Mouse (Mus musculus): ENCODE measurements around the gene Rdh9.
A peak's percentile ranks its signal among the peaks of the same experiment; 100 is the strongest.

Rdh9 gene

DNA sequence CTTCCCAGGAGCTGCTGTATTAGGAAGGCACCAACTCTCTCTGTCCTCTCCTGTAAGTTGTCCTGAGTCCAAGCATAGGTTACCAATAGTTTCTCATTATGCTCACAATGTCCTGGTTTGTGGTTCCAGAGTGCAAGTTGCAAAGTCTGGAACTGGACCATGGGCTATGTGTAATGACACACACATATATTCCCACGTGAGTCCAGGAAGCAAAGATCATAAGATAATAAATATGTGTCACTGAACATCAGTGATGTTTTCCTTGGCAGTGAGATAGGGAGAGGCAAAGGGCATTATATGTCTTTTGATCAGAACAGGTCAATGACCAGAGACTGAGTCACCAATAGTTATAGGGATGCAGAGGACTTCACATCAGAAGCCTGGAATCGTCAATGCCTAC, at the start of gene Rdh9:
Gene Rdh9 (plus strand): TSS at position 376 of the 400 bp plus-strand sequence.
- DNase-seq (ENCODE audit: low read depth, low spot score) = no peak

DNA sequence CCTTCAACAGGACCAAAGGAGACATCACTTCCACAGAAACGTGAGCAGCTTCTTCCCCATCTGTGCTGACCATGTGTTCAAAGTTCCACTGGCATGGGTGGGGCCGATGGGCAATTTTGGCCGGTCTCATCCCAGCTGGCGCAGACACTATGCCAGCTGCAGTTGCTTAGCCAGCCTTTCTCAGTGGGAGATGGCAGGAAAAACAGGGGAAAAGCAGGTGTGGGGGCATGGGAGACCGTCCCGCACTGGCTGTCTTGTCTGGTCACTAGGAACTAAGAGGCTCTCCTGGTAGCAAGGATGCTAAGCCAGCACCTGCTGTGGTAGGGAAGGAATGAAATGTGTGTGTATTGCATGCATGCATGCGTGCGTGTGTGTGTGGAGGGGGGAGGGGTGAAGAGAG, 47.7 kb upstream of the Rdh9 start:
- DNase-seq (ENCODE audit: low read depth, low spot score) = no peak

DNA sequence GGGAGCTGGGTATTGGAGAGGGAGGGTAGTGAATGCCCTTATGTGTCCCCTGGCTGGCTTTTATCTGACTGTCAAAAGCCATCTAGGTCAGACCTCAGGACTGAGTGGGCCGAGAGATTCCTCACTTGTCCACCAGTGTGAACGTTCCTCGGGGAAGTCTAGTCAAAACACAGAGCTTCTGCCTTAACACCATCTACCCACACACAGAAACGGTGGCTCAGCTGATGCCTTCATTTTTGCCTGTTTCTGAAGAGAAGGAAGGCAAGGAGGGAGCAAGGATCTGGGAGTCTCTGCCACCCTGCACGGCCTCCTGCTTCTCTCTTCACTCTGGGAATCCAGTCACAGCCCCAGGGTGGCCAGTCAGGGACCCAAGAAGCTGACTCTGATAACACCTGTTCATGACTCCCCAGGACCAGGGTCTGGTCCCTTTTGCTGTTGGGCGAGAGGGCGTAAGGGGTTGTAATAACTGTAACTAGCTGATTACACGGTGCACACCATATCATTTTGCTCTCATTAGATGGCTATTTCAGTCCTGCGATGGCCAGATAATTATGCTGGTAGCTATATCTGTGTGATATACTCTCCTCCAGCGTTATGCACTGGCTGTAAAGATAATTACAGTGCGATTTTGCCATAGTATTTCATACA, 45.8 kb upstream of the Rdh9 start:
- no peak for DNase-seq (ENCODE audit: low read depth, low spot score)

DNA sequence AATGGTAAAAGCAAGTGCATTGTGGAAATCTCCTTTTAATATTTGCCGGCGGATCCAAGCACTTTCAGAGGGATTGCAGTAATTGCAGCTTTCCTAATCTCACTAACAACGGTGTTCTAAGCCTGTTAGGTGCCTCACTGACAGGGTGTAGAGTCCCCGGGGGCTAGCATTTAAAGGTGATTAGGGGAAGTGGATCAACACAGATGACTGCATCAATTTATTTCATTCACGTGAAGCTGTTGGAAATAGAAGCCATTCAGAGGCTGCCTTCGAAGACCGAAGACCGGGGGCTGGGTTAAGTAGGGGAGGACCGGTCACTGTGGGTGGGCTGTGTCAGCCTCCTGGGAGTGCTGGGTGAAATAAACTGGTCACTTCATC, 45.3 kb upstream of the Rdh9 start:
- DNase-seq (ENCODE audit: low read depth, low spot score) = no peak

DNA sequence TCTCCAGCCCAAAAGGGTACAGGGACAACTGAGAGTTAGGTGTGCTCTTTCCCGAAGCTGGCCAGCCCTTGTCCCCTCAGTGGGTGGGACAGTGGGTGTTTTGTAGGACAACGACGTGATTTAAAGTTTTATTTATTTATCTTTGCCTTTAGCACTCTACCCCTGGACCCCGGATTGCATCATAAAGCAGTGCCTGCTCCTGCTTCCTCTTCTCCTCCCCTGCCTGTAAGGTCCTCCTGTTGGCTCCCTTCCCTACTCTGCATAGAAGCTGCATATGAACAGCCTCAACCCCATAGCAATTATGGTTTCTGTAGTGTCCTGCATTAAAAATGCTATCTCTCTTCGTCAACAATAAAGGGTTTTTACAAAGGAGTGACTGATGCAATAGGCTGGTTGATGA, 44.8 kb upstream of the Rdh9 start:
- DNase-seq (ENCODE audit: low read depth, low spot score) = no peak

DNA sequence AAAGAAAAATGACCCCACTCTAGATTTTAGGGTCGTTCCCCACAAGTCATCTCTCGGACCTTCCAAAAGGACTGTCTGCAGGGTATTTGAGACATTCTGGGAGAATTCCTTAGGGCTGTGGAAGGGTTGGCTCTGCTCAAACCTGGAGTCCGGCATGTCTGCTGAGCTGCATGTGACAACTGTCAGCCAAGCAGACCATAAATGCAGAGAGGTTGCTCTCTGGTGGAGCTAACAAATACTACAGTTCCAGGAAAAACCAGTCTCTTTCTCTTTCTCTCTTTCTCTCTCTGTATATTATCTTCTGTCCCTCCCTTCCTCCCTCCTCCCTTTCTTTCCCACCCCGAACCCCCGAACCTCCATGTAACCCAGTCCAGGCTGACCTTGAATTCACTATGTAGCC, 41.8 kb upstream of the Rdh9 start:
- peak; percentile 72 for DNase-seq (ENCODE audit: low read depth, low spot score)

DNA sequence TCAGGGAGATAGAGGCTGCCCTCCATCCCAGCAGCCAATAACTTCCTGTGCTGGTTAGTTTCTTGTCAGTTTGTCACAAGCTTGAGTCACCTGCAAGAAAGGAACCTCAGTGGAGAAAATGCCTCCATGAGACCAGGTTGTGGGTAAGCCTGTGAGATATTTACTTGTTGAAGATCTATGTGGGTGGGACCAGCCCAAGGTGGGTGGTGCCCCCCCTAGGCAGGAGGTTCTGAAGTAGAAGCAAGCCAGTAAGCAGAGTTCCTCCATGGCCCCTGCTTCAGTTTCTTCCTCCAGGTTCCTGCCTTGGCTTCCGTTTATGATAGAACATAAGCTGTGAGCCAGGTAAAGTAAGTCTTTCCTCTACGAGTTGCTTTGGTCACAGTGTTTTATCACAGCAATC, 39.9 kb upstream of the Rdh9 start:
- no peak for DNase-seq (ENCODE audit: low read depth, low spot score)

DNA sequence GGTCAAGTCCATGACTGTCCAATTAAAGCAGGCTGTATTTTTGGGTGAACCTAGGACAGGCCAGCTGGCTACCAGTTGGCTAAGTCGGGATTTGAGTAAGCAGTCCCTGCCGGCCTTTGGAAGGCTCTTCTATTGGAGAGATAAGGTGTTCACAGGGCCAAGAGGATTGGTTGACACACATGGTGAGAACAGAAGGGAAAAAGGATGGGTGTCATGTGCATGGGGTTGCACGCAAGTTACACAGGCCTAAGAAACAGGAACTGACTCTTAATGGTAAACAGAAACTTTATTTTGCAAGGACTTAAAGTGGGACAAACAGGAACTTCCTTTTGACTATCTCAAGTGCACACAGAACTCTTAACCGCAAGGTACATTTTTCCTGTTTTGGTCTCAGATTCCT, 39.3 kb upstream of the Rdh9 start:
- DNase-seq (ENCODE audit: low read depth, low spot score) = no peak

DNA sequence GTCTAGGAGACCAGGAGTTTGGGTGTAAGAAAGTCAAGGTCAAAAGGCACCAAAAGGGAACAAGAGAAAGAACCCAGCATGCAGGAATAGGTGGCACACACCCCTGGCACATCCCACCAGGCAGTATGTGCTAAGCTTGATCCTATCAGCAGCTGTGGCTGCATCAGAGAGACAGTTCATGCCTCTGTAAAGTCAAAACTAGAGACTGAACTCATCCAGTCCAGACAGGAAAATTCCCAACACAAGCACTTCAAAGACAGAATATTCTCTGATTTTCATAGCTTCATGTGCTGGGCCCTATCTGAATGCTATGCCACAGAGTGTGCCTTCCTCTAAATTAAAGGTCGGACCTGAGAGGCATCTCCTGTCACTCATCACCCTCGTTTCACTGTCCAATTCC, 38.6 kb upstream of the Rdh9 start:
- DNase-seq (ENCODE audit: low read depth, low spot score) = no peak

DNA sequence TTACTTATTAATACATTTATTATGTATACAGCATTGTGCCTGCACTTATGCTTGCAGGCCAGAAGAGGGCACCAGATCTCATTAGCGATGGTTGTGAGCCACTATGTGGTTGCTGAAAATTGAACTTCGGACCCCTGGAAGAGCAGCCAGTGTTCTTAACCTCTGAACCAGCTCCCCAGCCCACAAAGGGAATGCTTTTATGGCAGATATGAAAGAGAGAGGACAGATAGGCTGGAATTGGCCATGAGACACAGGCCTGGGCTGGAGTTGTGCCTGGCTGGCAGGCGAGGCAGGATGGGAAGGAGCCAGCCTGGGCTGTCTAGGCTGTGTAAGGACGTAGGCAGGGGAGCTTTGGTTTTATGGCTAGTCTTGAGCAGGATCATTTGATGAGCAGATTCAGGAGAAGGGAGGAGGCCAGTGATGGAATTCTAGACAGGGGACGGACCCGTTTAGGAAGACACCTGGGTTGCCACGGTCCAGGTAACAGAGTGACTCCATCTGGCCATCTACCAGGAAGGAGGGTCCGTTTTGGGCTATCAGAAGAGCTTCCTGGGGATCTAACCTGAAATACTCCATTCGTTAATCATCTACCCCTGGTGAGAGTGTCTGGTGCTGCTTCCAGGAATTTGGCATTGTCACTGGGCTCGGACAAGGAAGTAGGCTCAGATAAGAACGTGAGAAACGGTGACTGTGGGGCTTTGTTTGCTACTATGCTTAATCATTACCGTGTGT, 37.9 kb upstream of the Rdh9 start:
- peak; percentile 68 for DNase-seq (ENCODE audit: low read depth, low spot score)

DNA sequence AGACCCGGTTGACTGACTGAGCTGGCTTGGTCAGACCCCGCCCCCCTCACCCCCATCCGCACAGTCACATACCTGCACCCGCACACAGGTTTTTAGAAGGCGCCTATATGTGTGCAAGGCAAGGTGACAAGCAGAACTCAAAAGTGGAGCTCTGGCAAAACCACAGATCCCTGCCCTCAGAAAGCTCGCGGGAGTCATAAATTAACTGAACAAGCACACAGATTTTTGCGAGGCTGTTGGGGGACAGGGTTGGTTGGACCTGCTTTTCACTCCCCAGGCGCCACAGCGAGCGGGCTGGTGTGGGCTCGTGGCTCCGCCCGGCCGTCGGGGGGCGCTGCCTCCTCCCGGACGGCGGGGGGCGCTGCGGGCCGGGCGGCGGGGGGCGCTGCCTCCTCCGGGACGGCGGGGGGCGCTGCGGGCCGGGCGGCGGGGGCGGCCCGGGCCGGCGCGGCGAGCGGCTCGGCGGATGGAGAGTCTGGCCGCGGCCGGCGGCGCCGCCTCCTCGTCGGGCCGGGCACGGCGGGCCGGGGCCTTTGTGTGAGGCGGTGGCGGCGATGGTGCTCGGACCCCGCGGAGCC, 37.0 kb upstream of the Rdh9 start, which contains the start of gene Zbtb39:
Gene Zbtb39 (plus strand): TSS at position 456 of the 578 bp plus-strand sequence.
- peak; percentile 89 for DNase-seq (ENCODE audit: low read depth, low spot score)

DNA sequence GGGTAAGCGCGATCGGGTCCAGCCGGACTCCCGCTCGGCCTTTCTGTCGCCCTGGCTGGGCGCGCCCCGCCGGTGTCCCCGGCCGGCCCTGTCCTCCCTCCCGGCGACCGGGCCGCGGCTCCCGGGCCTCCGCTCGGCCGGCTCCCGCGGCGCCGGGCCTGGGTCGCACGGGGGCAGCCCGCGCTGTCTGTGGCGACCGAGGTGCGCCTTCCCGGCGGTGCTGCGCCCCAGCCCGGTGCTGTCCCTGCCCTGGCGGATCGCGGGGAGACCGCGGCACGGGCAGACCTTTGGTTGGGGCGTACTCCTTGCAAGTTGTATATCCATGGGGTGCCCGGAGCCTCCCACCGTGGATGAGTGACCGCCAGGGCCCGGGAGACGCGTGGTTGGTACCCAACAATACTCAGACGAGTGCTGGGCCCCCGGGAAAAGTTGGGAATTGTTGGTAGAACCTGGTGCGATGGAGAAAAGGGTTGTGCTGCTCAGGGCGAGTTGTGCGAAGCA, 36.5 kb upstream of the Rdh9 start:
- peak; percentile 55 for DNase-seq (ENCODE audit: low read depth, low spot score)

DNA sequence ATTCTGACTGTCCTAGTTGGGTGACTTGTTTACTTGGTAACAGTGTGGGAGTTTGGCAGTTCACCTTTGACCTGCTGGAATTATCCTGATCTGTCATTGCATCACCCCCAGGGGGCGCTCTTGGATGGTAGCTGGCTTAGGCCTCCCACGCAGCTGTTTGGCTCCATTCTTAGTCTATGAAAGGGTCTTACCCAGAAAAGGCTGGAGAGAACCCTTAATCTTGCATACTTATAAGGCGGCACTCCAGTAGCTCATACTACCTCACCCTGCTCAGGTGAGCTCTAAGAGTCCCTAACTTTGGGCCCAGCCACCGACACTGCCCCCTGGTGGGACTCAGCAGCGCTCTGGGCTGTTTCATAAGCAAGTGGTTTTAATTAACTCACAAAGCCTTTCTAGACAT, 31.5 kb upstream of the Rdh9 start:
- DNase-seq (ENCODE audit: low read depth, low spot score) = peak; percentile 81

DNA sequence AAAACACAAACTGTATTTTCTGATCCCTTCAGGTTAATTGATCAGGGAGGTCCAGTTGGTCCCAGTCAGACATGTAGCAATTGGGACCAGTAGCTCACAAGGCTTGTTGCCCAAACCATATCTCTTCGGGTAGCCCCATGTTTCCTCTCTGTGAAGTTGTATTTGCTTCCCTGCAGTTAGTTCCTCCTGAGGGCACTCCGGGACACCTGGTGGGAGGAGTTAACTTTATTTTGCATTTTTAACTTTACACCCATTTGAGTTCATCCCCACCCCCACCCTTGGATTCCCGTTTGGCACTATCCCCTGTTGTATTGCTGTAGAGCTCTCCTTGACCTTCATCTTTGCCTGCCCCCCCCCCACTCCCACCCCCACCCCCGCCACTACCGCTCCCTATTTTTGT, 30.3 kb upstream of the Rdh9 start:
- DNase-seq (ENCODE audit: low read depth, low spot score) = peak; percentile 78

DNA sequence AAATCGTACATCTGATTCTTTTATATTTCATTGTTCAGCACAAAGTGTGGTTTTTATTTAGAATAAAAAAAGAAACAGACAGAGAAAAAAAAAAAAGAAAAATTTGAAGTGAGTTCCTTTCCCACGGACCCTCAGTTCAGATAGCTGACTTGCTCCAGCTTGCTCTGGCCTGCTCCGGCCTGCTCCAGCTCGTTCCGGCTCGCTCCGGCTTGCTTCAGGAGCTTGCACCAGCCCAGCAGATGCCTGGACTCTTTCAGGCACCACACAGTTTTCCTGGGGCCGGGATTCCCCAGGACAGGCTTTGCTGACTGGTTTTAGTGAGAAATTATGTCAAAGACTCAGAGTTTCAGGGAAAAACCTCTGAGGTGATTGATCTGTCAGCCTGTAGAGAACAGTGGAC, 28.9 kb upstream of the Rdh9 start:
- DNase-seq (ENCODE audit: low read depth, low spot score) = peak; percentile 87

DNA sequence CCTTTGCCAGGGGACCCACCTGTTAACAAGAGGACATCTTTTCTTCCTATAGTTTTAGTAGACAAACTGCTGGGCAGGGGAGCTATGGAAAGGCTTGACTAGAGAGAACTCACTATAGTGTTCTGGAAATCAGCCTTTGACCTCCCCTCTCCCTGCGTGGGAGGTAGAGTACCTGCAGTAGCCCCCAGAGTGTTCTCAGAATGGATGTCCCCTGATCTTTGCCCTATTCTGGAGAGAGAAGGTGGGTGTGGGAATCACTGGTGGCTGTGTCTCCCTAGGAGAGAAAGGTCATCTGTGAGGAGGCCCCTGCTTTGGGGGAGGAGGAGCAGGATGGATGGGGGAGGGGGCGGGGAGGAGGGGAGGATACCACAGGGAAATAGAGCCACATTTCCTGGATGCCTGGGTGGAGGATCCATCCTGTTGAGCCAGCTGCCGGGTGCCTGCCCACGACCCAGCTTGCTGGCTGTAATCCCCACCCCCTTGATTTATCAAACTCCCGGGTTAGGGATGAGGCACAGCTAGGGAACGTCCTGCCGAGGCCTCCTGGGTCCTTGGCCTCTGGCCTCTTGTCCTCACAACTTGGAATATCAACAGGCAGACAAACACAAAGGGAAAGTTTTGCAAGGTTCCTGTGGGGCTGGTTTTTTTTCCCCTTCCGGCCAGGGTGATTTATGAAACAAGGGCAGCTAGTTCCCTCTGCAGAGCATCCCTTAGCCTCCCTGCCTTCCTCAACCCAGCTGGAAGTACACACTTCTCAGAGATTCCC, 27.2 kb upstream of the Rdh9 start:
- peak; percentile 72 for DNase-seq (ENCODE audit: low read depth, low spot score)

DNA sequence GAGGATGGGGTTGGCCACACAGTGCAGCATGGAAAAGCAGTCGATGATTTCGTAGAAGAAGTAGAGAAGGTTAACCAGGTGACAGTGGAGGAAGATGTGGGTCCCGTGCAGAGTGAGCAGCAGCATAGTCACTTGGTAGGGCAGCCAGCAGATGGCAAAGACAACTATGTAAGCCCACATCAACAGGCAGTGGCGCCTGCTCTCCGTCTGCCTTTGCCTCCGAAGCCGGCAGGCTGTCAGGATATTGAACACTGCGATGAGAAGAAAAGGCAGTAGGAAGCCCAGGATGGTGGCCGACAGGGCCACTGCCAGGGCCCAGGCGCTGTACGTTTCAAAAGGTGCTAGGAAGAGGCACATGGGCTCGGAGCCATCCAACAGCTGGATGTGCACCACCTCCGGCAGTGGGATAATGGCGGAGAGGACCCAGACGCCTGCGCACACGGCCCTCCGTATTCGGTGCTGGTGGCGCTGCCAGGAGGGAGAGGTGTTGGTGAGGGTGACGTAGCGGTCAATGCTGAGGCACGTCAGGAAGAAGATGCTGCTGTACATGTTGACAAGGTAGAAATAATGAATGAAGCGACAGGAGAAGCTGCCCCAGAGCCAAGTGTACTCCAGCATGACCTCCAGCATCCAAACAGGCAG, 25.9 kb upstream of the Rdh9 start:
- peak; percentile 68 for DNase-seq (ENCODE audit: low read depth, low spot score)

DNA sequence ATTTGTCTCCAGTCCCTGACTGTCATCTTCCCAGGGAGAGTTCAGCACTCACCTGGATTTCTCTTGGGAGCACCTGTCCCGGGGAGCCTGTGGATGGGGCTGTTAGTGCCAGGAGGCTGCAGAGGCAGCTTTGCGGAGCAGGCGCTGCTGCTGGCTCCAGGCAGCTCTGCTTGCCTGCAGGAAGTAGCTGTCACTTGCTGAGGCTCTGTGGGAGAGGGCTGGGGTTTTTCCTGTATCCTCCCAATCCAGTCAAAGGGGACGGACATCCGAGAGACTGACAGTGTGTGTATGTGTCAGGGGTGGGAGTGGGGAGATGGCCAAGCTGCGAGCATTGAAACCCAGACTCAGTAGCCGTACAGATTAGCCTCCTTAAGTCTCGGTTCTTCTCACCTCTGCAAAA, 24.6 kb upstream of the Rdh9 start, which contains the start of gene Gpr182:
Gene Gpr182 (minus strand): TSS at position 185 of the 400 bp plus-strand sequence.
- DNase-seq (ENCODE audit: low read depth, low spot score) = peak; percentile 35

DNA sequence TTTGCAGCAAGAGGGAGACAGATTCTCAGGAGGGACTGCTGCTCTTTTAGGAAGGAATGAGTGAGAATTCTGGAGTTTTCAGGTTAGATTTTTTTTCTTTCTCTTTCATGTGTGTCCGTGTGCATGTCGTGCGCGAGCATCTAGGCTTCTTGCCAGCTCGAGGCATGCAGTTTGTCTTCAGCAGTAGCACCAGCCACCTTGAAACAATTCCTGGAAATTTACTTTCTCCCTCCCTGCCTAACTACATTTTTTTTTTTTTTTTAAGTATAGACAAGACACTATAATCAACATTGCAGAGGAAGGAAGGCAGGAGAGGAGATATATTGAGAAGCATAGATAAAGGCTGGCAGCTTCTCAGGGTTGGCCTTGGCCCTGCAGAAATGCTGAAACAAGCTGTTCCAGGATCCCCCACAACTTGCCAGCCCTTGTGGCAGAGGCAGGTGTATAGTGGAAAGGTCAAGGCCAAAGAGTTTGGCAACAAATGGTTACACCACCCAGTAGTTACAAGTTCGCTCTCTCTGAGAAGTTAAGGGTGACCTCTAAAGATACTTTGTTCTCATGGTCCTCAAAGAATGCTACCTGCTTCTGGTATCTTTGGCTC, 21.5 kb upstream of the Rdh9 start:
- no peak for DNase-seq (ENCODE audit: low read depth, low spot score)

DNA sequence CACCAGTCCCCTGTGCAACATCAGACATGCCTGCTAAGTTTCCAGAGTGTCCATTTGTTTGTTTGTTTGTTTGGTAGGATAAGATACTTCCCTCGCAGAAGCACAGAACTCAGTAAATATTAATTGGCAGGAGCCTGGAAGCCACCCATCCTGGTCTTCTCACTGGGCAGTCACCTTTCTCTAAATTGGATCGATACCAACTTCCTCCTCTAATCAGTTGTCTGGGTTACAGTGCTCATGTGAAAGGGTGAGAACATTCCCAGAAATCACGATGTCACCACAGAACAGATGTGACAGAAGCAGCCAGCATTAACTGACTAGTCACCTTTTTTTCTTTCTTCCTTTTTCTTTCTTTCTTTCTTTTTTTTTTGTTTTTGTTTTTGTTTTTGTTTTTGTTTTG, 20.9 kb upstream of the Rdh9 start:
- DNase-seq (ENCODE audit: low read depth, low spot score) = no peak

All from ZHBTc4 (cell line).